Mouse (Mus musculus) c-Kit-negative CD71-positive TER-119-positive erythroid progenitor cells, embryonic 14.5 days (primary cell): ENCODE results near the gene Itpa.

Experiments
- DNase-seq: peaks from one replicate; pipeline ENCODE4 v3.0.0-alpha.2; 2013; ENCODE audit warnings: low read depth, low spot score

Itpa gene

DNA sequence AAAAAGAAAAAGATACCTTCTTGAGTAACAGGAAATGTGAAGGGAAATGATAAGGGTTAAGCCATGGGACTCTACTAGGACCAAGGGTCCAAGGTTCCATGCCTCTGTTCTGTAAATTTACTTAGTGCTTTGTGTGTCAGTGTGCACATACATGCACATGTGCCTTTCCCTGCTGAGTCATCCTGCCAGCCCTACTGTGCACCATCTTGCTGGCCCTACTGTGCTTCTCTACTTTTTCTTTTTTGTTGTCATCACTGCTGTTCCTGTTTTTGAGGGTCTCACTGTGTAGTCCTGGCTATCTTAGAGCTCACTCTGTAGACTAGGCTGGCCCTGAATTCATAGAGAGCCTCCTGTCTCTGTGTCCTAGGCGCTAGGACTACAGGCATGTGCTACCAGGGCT lies 60.3 kb downstream of the Itpa start:
- DNase-seq: no peak

DNA sequence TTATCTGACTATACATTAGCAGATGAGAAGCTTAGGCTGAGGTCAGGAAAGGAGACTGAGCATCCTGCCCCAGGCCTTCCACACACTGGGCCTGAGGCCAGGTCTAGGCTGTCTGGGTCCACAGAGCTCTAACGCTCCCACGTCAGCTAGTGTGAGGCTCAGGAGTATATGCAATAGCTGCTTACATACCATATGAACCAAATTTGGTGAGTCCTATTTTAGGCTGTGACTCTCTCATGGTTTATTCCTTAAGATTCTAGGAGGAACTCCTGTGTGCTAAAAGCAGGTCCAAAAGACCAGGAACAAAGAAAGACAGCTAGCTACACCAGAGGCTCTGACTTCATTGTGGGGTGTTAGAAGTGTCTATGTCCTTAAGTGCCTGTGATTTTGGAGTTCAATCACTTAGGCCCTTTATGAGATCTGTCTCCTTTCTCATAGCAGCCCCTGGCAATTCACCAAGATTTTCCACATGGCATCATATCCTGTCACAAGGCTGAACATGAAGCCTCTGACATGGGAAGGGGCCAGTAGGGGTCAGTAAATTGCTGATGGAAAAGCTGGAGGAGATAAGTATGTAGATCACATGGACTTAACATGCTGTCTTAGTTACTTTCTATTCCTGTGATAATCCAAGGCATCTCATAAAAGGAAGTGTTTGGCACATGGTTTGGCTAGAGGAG lies 61.6 kb downstream of the Itpa start:
- no peak for DNase-seq

- DNase-seq: no peak
Observed at GRCm38 (mm10) chr2:130730746-130731145, 63.3 kb downstream of the Itpa start.
